Mouse (Mus musculus): ENCODE data around the gene Tmem52. TPM values are rescaled to one million over a fixed set of nuclear protein-coding genes. Genes with fewer than 3 reads are reported as not detected.
"Not testable (repeated sequence)": the region's sequence is repeated elsewhere in the genome, so short reads cannot be mapped to it uniquely, and the experiment has no call there.

The Tmem52 gene
- polyA plus RNA-seq (2016; fragmentation: Nextera tagmentation; extraction: Ambion mirVana): not detected in 2 replicates

GRCm38 (mm10) chr4:155468952-155469351 lies at the start of gene Tmem52:
Gene Tmem52, plus strand, starts transcription at chr4:155469114.
- H3K4me3 ChIP-seq (replicated peaks): peak within 1 kb of the TSS; percentile 14; the same call in 1 of the 2 replicates
- WGBS: 8% methylated on average over 20 of the region's 21 CpGs

GRCm38 (mm10) chr4:155420137-155420536 lies 48.8 kb upstream of the Tmem52 start:
- ATAC-seq (ENCODE audit: low FRiP score): no peak
- Histone ChIP-seq H3K4me1 (no peaks in the 10 kb centered on the region), H3K9ac (no peak overlapping the region), H3K36me3 (replicated peaks) (no peaks in the 10 kb centered on the region), H3K9me3 (no peaks in the 10 kb centered on the region), H3K27ac (no peak overlapping the region), H3K4me2 (no peak overlapping the region), H3K4me3 (replicated peaks) (no peak overlapping the region), H3K27me3 (no peaks in the 10 kb centered on the region)
- 91% methylated on average over 3 of the region's 3 CpGs for WGBS

More at GRCm38 (mm10) chr4:155468952-155469351, at the start of gene Tmem52:
- ATAC-seq (ENCODE audit: low FRiP score): no peak
- H3K36me3 ChIP-seq (replicated peaks): no peaks in the 10 kb centered on the region
- no peaks in the 10 kb centered on the region for H3K9me3 ChIP-seq
- no peak within 1 kb of the TSS; the same call in 1 of the 2 replicates for H3K9ac ChIP-seq
- H3K27me3 ChIP-seq: peaks cover 16% of the 10 kb centered on the region; the same call in 1 of the 2 replicates
- no peak within 1 kb of the TSS for H3K27ac ChIP-seq
- H3K4me1 ChIP-seq: peaks cover 7% of the 10 kb centered on the region
- H3K4me2 ChIP-seq: peak within 1 kb of the TSS; percentile 45

- not testable (repeated sequence) for H3K27ac ChIP-seq; H3K4me3 ChIP-seq (replicated peaks); H3K36me3 ChIP-seq (replicated peaks); H3K4me2 ChIP-seq; H3K27me3 ChIP-seq; ATAC-seq (ENCODE audit: low FRiP score); H3K9ac ChIP-seq; H3K4me1 ChIP-seq; H3K9me3 ChIP-seq
- 89% methylated on average over 21 of the region's 30 CpGs for WGBS
Measured at GRCm38 (mm10) chr4:155421412-155422370, 47.2 kb upstream of the Tmem52 start.

GRCm38 (mm10) chr4:155423988-155424387 lies 44.9 kb upstream of the Tmem52 start:
- Histone ChIP-seq H3K36me3 (replicated peaks) (no peaks in the 10 kb centered on the region), H3K9ac (no peak overlapping the region), H3K27ac (no peak overlapping the region), H3K27me3 (no peaks in the 10 kb centered on the region), H3K4me3 (replicated peaks) (no peak overlapping the region), H3K4me2 (no peak overlapping the region), H3K4me1 (no peaks in the 10 kb centered on the region), H3K9me3 (no peaks in the 10 kb centered on the region)
- 87% methylated on average over 5 of the region's 5 CpGs for WGBS
- ATAC-seq (ENCODE audit: low FRiP score): no peak

- Histone ChIP-seq H3K9me3 (no peaks in the 10 kb centered on the region), H3K27ac (no peak overlapping the region), H3K4me2 (no peak overlapping the region), H3K4me3 (replicated peaks) (no peak overlapping the region), H3K9ac (no peak overlapping the region), H3K4me1 (no peaks in the 10 kb centered on the region), H3K27me3 (no peaks in the 10 kb centered on the region), H3K36me3 (replicated peaks) (no peaks in the 10 kb centered on the region)
- ATAC-seq (ENCODE audit: low FRiP score): no peak
- WGBS: 85% methylated on average over 6 of the region's 6 CpGs
Measured at GRCm38 (mm10) chr4:155426272-155426671, 42.6 kb upstream of the Tmem52 start.

GRCm38 (mm10) chr4:155428442-155428841 lies 40.5 kb upstream of the Tmem52 start:
- H3K36me3 ChIP-seq (replicated peaks): no peaks in the 10 kb centered on the region
- H3K4me1 ChIP-seq: no peaks in the 10 kb centered on the region
- no peak overlapping the region for H3K9ac ChIP-seq
- H3K27me3 ChIP-seq: no peaks in the 10 kb centered on the region
- no peak for ATAC-seq (ENCODE audit: low FRiP score)
- H3K9me3 ChIP-seq: no peaks in the 10 kb centered on the region
- H3K27ac ChIP-seq: no peak overlapping the region
- H3K4me3 ChIP-seq (replicated peaks): no peak overlapping the region
- H3K4me2 ChIP-seq: no peak overlapping the region

- no peak for ATAC-seq (ENCODE audit: low FRiP score)
- no peaks in the 10 kb centered on the region for H3K36me3 ChIP-seq (replicated peaks)
Measured at GRCm38 (mm10) chr4:155429202-155429601, 39.7 kb upstream of the Tmem52 start.

GRCm38 (mm10) chr4:155432358-155432757 lies 36.6 kb upstream of the Tmem52 start:
- WGBS: 92% methylated on average over 6 of the region's 6 CpGs
- no peak overlapping the region for H3K4me2 ChIP-seq
- H3K9ac ChIP-seq: no peak overlapping the region
- no peaks in the 10 kb centered on the region for H3K27me3 ChIP-seq
- no peaks in the 10 kb centered on the region for H3K9me3 ChIP-seq
- ATAC-seq (ENCODE audit: low FRiP score): no peak
- no peaks in the 10 kb centered on the region for H3K36me3 ChIP-seq (replicated peaks)
- no peak overlapping the region for H3K4me3 ChIP-seq (replicated peaks)
- H3K4me1 ChIP-seq: no peaks in the 10 kb centered on the region
- no peak overlapping the region for H3K27ac ChIP-seq

More at GRCm38 (mm10) chr4:155429202-155429601, 39.7 kb upstream of the Tmem52 start:
- Histone ChIP-seq H3K9me3 (no peaks in the 10 kb centered on the region), H3K4me2 (no peak overlapping the region), H3K27ac (no peak overlapping the region), H3K4me1 (no peaks in the 10 kb centered on the region), H3K9ac (no peak overlapping the region), H3K4me3 (replicated peaks) (no peak overlapping the region), H3K27me3 (no peaks in the 10 kb centered on the region)
- WGBS: 90% methylated on average over 3 of the region's 3 CpGs

GRCm38 (mm10) chr4:155433993-155434392 lies 34.9 kb upstream of the Tmem52 start:
- Histone ChIP-seq H3K27me3 (no peaks in the 10 kb centered on the region), H3K9me3 (no peaks in the 10 kb centered on the region), H3K4me2 (no peak overlapping the region), H3K27ac (no peak overlapping the region), H3K4me1 (no peaks in the 10 kb centered on the region), H3K36me3 (replicated peaks) (no peaks in the 10 kb centered on the region), H3K4me3 (replicated peaks) (no peak overlapping the region), H3K9ac (no peak overlapping the region)
- 86% methylated on average over 5 of the region's 5 CpGs for WGBS
- ATAC-seq (ENCODE audit: low FRiP score): no peak

- H3K9ac ChIP-seq: no peak overlapping the region
- no peaks in the 10 kb centered on the region for H3K9me3 ChIP-seq
- no peak for ATAC-seq (ENCODE audit: low FRiP score)
- H3K4me1 ChIP-seq: no peaks in the 10 kb centered on the region
- no peak overlapping the region for H3K4me2 ChIP-seq
- no peaks in the 10 kb centered on the region for H3K36me3 ChIP-seq (replicated peaks)
- no peak overlapping the region for H3K4me3 ChIP-seq (replicated peaks)
- 75% methylated on average over 3 of the region's 3 CpGs for WGBS
- H3K27ac ChIP-seq: no peak overlapping the region
- no peaks in the 10 kb centered on the region for H3K27me3 ChIP-seq
Measured at GRCm38 (mm10) chr4:155442808-155443207, 26.1 kb upstream of the Tmem52 start.

GRCm38 (mm10) chr4:155451597-155451996 lies 17.3 kb upstream of the Tmem52 start:
- no peak overlapping the region for H3K4me3 ChIP-seq (replicated peaks)
- H3K9ac ChIP-seq: no peak overlapping the region
- H3K36me3 ChIP-seq (replicated peaks): no peaks in the 10 kb centered on the region
- no peak overlapping the region for H3K4me2 ChIP-seq
- no peak overlapping the region for H3K27ac ChIP-seq
- no peaks in the 10 kb centered on the region for H3K9me3 ChIP-seq
- WGBS: 30% methylated on average over 10 of the region's 10 CpGs
- ATAC-seq (ENCODE audit: low FRiP score): no peak
- H3K4me1 ChIP-seq: peaks cover 2% of the 10 kb centered on the region; the same call in 1 of the 2 replicates
- H3K27me3 ChIP-seq: no peaks in the 10 kb centered on the region

GRCm38 (mm10) chr4:155458575-155458974 lies 10.3 kb upstream of the Tmem52 start:
- ATAC-seq (ENCODE audit: low FRiP score): no peak
- WGBS: 81% methylated on average over 5 of the region's 5 CpGs
- Histone ChIP-seq H3K9me3 (no peaks in the 10 kb centered on the region), H3K4me3 (replicated peaks) (no peak overlapping the region), H3K4me2 (no peak overlapping the region), H3K27me3 (0 out of 2 replicates have a peak, but pooled peaks cover 3% of the 10 kb centered on the region), H3K36me3 (replicated peaks) (no peaks in the 10 kb centered on the region), H3K4me1 (no peaks in the 10 kb centered on the region), H3K27ac (no peak overlapping the region), H3K9ac (no peak overlapping the region)

GRCm38 (mm10) chr4:155463050-155463449 lies 5.9 kb upstream of the Tmem52 start:
- Histone ChIP-seq H3K27me3 (0 out of 2 replicates have a peak, but pooled peaks cover 3% of the 10 kb centered on the region), H3K4me1 (no peaks in the 10 kb centered on the region), H3K36me3 (replicated peaks) (no peaks in the 10 kb centered on the region), H3K9me3 (no peaks in the 10 kb centered on the region), H3K9ac (no peak overlapping the region), H3K4me3 (replicated peaks) (no peak overlapping the region), H3K4me2 (no peak overlapping the region), H3K27ac (no peak overlapping the region)
- no peak for ATAC-seq (ENCODE audit: low FRiP score)
- 84% methylated on average over 13 of the region's 13 CpGs for WGBS

Measured in forebrain, embryonic 12.5 days (tissue).